ENCODE assay signal across 20 mouse cellular contexts in genomic region chr12:95877661-95878060, GRCm38 (mm10).
A peak's percentile ranks its signal among the peaks of the same experiment; 100 is the strongest.
DNase-seq lines count a peak whose midpoint lies in the region; ATAC-seq lines count a peak whose summit lies in the region.
"Had no signal": no experiment of that assay in that cellular context is flagged by ENCODE, and none has a peak within 500 bp of the region (broad histone marks: within the 10 kb centered on the region; RNA-seq: fewer than 3 reads in every experiment).

No protein-coding gene starts in this region.

- no peaks in the 10 kb centered on the region for H3K27me3 ChIP-seq in midbrain, embryonic 16.5 days (ENCODE audit: control insufficient read depth, insufficient read depth, low read depth, low read length)
- H3K27me3 ChIP-seq: embryonic facial prominence, embryonic 12.5 days; forebrain, embryonic 13.5 days; forebrain, embryonic 15.5 days had no signal

- H3K9ac ChIP-seq in midbrain, embryonic 16.5 days (ENCODE audit: low read depth, low read length), result no peak overlapping the region
- H3K9ac ChIP-seq: embryonic facial prominence, embryonic 12.5 days; forebrain, embryonic 13.5 days; forebrain, embryonic 15.5 days; forebrain, postnatal 0 days had no signal

- no peaks in the 10 kb centered on the region for H3K9me3 ChIP-seq in midbrain, embryonic 16.5 days (replicated peaks; ENCODE audit: control insufficient read depth, low read length, poor library complexity, severe bottlenecking)
- H3K9me3 ChIP-seq: embryonic facial prominence, embryonic 10.5 days; embryonic facial prominence, embryonic 12.5 days; forebrain, embryonic 13.5 days; forebrain, embryonic 15.5 days had no signal

- no peak overlapping the region for H3K27ac ChIP-seq in midbrain, embryonic 16.5 days (ENCODE audit: low read length)
- H3K27ac ChIP-seq: embryonic facial prominence, embryonic 10.5 days; embryonic facial prominence, embryonic 12.5 days; forebrain, embryonic 13.5 days; forebrain, embryonic 15.5 days had no signal

- no peak overlapping the region for H3K4me3 ChIP-seq in midbrain, embryonic 16.5 days (ENCODE audit: low read depth, low read length)
- H3K4me3 ChIP-seq: embryonic facial prominence, embryonic 10.5 days; embryonic facial prominence, embryonic 12.5 days; forebrain, embryonic 13.5 days; forebrain, embryonic 15.5 days had no signal

- peak; percentile 65 for ATAC-seq in granulocyte monocyte progenitor cell, adult 5-6 weeks (replicated peaks; ENCODE audit: poor library complexity, severe bottlenecking)
- ATAC-seq in megakaryocyte, adult 5-6 weeks (ENCODE audit: poor library complexity, severe bottlenecking), result peak; percentile 27; the same call in 1 of the 2 replicates
- no peak for ATAC-seq in midbrain, embryonic 16.5 days
- ATAC-seq: forebrain, embryonic 13.5 days; forebrain, embryonic 15.5 days; forebrain, postnatal 0 days had no signal

- no peaks in the 10 kb centered on the region for H3K4me1 ChIP-seq in midbrain, embryonic 16.5 days (ENCODE audit: control insufficient read depth, insufficient read depth, low read length)
- H3K4me1 ChIP-seq: embryonic facial prominence, embryonic 10.5 days; embryonic facial prominence, embryonic 12.5 days; forebrain, embryonic 13.5 days; forebrain, embryonic 15.5 days had no signal

- no peak overlapping the region for H3K4me2 ChIP-seq in midbrain, embryonic 16.5 days (ENCODE audit: low read length)
- H3K4me2 ChIP-seq: embryonic facial prominence, embryonic 12.5 days; forebrain, embryonic 13.5 days; forebrain, embryonic 15.5 days had no signal

- no peaks in the 10 kb centered on the region for H3K36me3 ChIP-seq in midbrain, embryonic 16.5 days (ENCODE audit: control insufficient read depth, insufficient read depth, low read length)
- H3K36me3 ChIP-seq: embryonic facial prominence, embryonic 10.5 days; embryonic facial prominence, embryonic 12.5 days; forebrain, embryonic 15.5 days had no signal

- WGBS in midbrain, embryonic 16.5 days, result 89% methylated on average over 1 of the region's 1 CpGs

- DNase-seq in 416B (ENCODE audit: low read depth), result peak; percentile 36
- DNase-seq in left cerebral cortex, adult 18-20 months (ENCODE audit: low spot score in 2 of 2), result no peak
- DNase-seq in frontal cortex, adult 2 months (ENCODE audit: extremely low spot score in 1 of 2, low spot score in 1 of 2), result no peak
- DNase-seq: adrenal gland, adult 2 months; adrenal gland, postnatal 10 days; adrenal gland, postnatal 25 days; cerebellum, adult 11 months; cerebellum, adult 18-20 months; cerebellum, adult 8-10 months; cerebellum, adult 9-11 months; cerebellum, postnatal 14 days; cerebellum, postnatal 36 days; forebrain, postnatal 0 days had no signal
